Mouse (Mus musculus) right cerebral cortex, adult 18-20 months (tissue): ENCODE data around the gene Tarbp2.

Experiments
- DNase-seq: peaks from one replicate; pipeline ENCODE4 v3.0.0; 2022; ENCODE audit warnings: mixed read lengths

Tarbp2 gene

GRCm38 (mm10) chr15:102517976-102518858 lies at the start of gene Tarbp2:
Tarbp2 (plus strand) TSS chr15:102518192.
- peak; percentile 100 for DNase-seq

- no peak for DNase-seq
Observed at GRCm38 (mm10) chr15:102468675-102469370, 49.2 kb upstream of the Tarbp2 start.

DNA sequence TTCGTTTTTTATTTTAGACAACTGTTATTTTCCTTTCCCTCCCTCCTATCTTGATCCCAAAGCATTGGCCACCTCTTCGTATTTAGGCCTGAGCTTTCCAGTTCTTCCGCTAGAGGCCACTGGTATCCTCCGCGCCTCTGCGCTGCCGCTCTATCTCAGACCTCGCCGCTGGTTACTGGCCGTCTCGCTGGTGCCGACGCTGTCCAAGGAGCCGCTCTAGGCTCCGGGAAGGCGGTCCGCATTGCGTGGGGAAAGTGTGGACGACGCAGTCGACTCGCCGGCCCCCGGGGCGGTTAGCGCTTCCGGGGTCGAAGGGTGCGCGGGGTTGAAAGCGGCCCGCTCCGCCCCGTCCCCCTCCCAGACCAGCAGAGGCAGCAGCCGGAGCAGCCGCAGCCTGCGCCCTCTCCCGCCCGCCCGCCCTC lies 47.8 kb upstream of the Tarbp2 start, which contains the start of gene Pcbp2:
Pcbp2 (plus strand) TSS at position 357 of the 422 bp plus-strand sequence.
- DNase-seq, result peak; percentile 98

DNA sequence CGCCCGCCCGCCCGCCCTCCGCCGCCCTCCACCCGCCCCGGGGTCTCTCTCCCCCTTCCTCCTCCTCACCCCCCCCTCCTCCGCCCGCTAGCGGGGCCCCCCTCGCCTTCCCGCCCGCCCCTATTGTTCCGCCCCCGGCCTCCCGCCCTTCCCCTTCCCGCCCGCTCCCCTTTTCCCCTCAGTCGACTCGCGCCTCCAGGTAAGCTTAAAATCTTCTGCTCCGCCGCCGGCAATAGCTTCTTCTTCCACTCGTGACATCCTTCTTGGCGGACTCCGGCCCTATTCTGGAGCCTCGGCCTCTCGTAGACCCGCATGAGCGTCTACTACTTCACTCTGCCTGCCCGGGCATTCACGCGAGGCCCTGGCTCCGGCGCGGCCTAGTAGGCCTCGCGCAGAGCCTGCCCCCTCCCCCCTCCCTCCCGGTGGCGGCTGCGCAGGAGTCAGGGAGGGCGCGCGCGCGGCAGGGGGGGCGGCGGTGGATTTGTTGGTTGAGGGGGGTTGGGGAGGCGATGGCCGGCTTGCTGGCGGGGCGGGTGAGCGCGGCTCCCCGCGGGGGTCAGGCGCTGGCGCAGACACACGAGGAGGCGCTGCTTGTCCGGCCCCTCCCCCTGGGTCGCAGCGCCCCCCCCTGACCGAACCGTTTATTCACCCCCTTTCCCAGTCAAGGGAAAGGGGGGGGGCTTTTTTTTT lies 47.2 kb upstream of the Tarbp2 start:
- peak; percentile 77 for DNase-seq

- DNase-seq, result no peak
Observed at GRCm38 (mm10) chr15:102471295-102471645, 46.7 kb upstream of the Tarbp2 start.

- DNase-seq, result no peak
Observed at GRCm38 (mm10) chr15:102471727-102472126, 46.3 kb upstream of the Tarbp2 start.

GRCm38 (mm10) chr15:102473246-102473645 lies 44.7 kb upstream of the Tarbp2 start:
- no peak for DNase-seq

DNA sequence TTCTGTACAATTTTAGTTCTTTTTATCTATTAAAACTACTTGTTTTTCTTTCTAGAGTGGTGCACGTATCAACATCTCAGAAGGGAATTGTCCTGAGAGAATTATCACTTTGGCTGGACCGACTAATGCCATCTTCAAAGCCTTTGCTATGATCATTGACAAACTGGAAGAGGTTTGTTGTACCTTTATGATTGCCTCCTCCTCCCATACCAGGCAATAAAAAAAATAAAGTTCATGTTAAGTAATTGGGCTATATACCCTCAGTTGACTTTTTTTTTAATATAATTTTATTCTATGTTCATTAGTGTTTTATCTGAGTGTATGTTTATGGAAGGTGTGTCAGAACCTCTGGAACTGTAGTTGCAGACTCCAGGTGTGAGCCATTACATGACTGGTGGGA lies 43.5 kb upstream of the Tarbp2 start:
- no peak for DNase-seq

- no peak for DNase-seq
Observed at GRCm38 (mm10) chr15:102483136-102483535, 34.9 kb upstream of the Tarbp2 start.

GRCm38 (mm10) chr15:102485853-102486252 lies 32.1 kb upstream of the Tarbp2 start:
- DNase-seq, result no peak

DNA sequence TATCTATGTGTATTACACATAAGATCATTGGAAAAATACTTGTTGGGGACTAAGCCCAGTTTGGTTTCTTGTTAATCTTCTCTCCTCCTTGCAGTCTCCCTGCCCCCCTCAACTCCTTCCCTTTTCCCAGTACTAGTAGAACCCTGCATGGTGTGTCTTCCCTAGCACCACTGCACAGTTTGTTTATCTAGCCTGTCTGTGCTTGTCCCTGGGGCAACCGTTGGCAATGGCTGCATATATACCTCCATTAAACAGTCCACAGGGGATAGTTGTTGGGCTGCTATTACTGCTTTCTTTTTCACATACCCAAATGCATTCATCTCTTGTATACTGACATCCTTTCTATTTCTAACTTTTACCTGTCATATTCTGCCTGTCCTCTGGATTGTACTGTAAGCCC lies 30.3 kb upstream of the Tarbp2 start:
- no peak for DNase-seq

GRCm38 (mm10) chr15:102498322-102498721 lies 19.7 kb upstream of the Tarbp2 start:
- no peak for DNase-seq

GRCm38 (mm10) chr15:102499370-102499769 lies 18.6 kb upstream of the Tarbp2 start:
- DNase-seq, result no peak

DNA sequence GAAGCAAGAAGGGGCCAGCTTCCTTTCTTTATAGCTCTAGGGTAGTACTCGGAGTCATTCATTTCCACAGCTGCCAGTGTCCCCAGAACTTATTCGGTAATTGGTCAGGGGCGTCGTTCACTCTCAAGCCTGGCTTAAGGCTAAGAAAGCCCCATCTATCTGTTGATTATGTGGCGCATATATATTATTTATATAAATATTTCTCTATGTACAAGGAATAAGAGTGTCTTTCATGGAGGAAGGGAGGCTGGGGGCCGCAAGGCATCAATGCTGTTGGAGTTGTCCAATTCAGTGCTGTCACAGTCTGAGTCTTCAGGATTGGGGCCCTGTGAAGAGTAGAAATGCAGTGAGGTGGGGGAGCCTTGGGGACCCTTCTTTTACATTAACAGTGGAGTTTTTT lies 18.1 kb upstream of the Tarbp2 start:
- no peak for DNase-seq

GRCm38 (mm10) chr15:102500479-102500878 lies 17.5 kb upstream of the Tarbp2 start:
- no peak for DNase-seq

GRCm38 (mm10) chr15:102501084-102501814 lies 16.7 kb upstream of the Tarbp2 start:
- no peak for DNase-seq

GRCm38 (mm10) chr15:102502254-102502840 lies 15.6 kb upstream of the Tarbp2 start:
- no peak for DNase-seq

GRCm38 (mm10) chr15:102503447-102503846 lies 14.5 kb upstream of the Tarbp2 start, which contains the start of gene Gm10337:
Gm10337 (plus strand) TSS chr15:102503722.
- no peak for DNase-seq

GRCm38 (mm10) chr15:102503924-102504782 lies 13.8 kb upstream of the Tarbp2 start:
- no peak for DNase-seq

- no peak for DNase-seq
Observed at GRCm38 (mm10) chr15:102505073-102505769, 12.8 kb upstream of the Tarbp2 start.
